Mouse (Mus musculus) Patski (cell line): ENCODE measurements around the gene Gm45234. TPM values are rescaled to one million over a fixed set of nuclear protein-coding genes. Genes with fewer than 3 reads are reported as not detected.

Experiments
- ATAC-seq: fragments of 100-300 bp; one replicate; pipeline ENCODE4 v1.8.0; 2021
- CTCF ChIA-PET: fragments of 350-600 bp; sonication (Branson Sonifier 250); formaldehyde crosslinking; loops from one replicate; lab custom pipeline; 2022; ENCODE audit warnings: inconsistent platforms; lab: Charles Lee
- POLR2A ChIA-PET: fragments of 350-600 bp; sonication (Branson Sonifier 250); formaldehyde crosslinking; loops from one replicate; lab custom pipeline; 2022; ENCODE audit warnings: antibody characterized with exemption, inconsistent platforms; lab: Charles Lee
- DNase-seq: peaks from one replicate; pipeline ENCODE4 v3.0.0-alpha.2; 2011; ENCODE audit warnings: low read depth, low spot score
- H3K27me3 ChIP-seq: fragments of 371-371 bp; one replicate; pipeline ENCODE4 v1.5.1; 2021
- CTCF ChIP-seq: fragments of 100-300 bp; IDR thresholded peaks from one replicate; pipeline ENCODE4 v1.5.1; 2021
- in situ Hi-C: fragments of 300-500 bp; cut with MboI; formaldehyde crosslinking; loops from 3 replicates; pipeline ENCODE4 v1.11.1; 2018; ENCODE audit warnings: low pct_unique_long_range_greater_than_20kb, mixed read lengths
- polyA plus RNA-seq: library from polyadenylated mRNA; unstranded; gene quantifications from one replicate; pipeline ENCODE4 v1.2.3, GENCODE M21; 2021

Gene Gm45234
- polyA plus RNA-seq, 1 experiment from 2014 or later = 0.82 TPM

GRCm38 (mm10) chr6:124741842-124742241, 14.0 kb downstream of the Gm45234 start:
- ChIA-PET POLR2A (interaction anchor here (0.8 to 2.5 kb wide), 5 partner anchors 10 to 73 kb away, joined by 3 to 15 read pairs (median 4); partner anchors contain the start of genes Atn1 and Tpi1), CTCF (interaction anchor here (0.6 to 2.2 kb wide), 6 partner anchors 11 to 100 kb away, joined by 3 to 12 read pairs (median 6); no protein-coding TSS in a partner anchor)
- H3K27me3 ChIP-seq = no peaks in the 10 kb centered on the region
- DNase-seq (no peak), ATAC-seq (no peak)
- TF ChIP-seq CTCF = no peak
- in situ Hi-C loops = no loop called here

GRCm38 (mm10) chr6:124740888-124741761, 14.7 kb downstream of the Gm45234 start, which contains the start of gene Grcc10:
TSS of gene Grcc10 (minus strand) at chr6:124741374.
- H3K27me3 ChIP-seq = no peaks in the 10 kb centered on the region
- peak; percentile 74 for ATAC-seq
- ChIA-PET CTCF (interaction anchor here (0.6 to 2.2 kb wide), 7 partner anchors 12 to 99 kb away, joined by 3 to 12 read pairs (median 5); no protein-coding TSS in a partner anchor), POLR2A (interaction anchor here (0.8 to 2.5 kb wide), 5 partner anchors 10 to 24 kb away, joined by 3 to 15 read pairs (median 6); partner anchors contain the start of gene Atn1)
- in situ Hi-C loops = no loop called here
- no peak for TF ChIP-seq CTCF
- DNase-seq = peak; percentile 86

- ChIA-PET POLR2A (interaction anchor here (1.4 to 2.5 kb wide), 5 partner anchors 9 to 25 kb away, joined by 4 to 15 read pairs (median 6); partner anchors contain the start of gene Atn1), CTCF (interaction anchor here (0.7 to 2.2 kb wide), 7 partner anchors 18 to 99 kb away, joined by 3 to 8 read pairs (median 5); no protein-coding TSS in a partner anchor)
- ATAC-seq (peak; percentile 34), DNase-seq (no peak)
- no peaks in the 10 kb centered on the region for H3K27me3 ChIP-seq
- in situ Hi-C loops = no loop called here
- TF ChIP-seq CTCF = no peak
Observed at GRCm38 (mm10) chr6:124740211-124740887, 15.5 kb downstream of the Gm45234 start.

- ChIA-PET CTCF (interaction anchor here (0.7 to 2.1 kb wide), 5 partner anchors 19 to 98 kb away, joined by 3 to 6 read pairs (median 4); no protein-coding TSS in a partner anchor), POLR2A (interaction anchor here (1.4 to 2.5 kb wide), 4 partner anchors 18 to 24 kb away, joined by 4 to 15 read pairs (median 7); partner anchors contain the start of gene Atn1)
- no peaks in the 10 kb centered on the region for H3K27me3 ChIP-seq
- in situ Hi-C loops = loop anchor here (5.0 kb wide), 1 partner anchor 97 kb away; no protein-coding TSS in a partner anchor
- ATAC-seq (no peak), DNase-seq (no peak)
- TF ChIP-seq CTCF = no peak
Observed at GRCm38 (mm10) chr6:124739231-124739796, 16.5 kb downstream of the Gm45234 start.

- no peak for TF ChIP-seq CTCF
- POLR2A ChIA-PET = interaction anchor here (2.0 kb wide), 1 partner anchor 21 kb away, joined by 6 read pairs; no protein-coding TSS in a partner anchor
- CTCF ChIA-PET = interaction anchor here (0.8 to 2.1 kb wide), 2 partner anchors 20 to 22 kb away, joined by 3 to 6 read pairs; no protein-coding TSS in a partner anchor
- no peaks in the 10 kb centered on the region for H3K27me3 ChIP-seq
- in situ Hi-C loops = loop anchor here (5.0 kb wide), 1 partner anchor 96 kb away; no protein-coding TSS in a partner anchor
- no peak for ATAC-seq
- no peak for DNase-seq
Observed at GRCm38 (mm10) chr6:124738511-124739023, 17.3 kb downstream of the Gm45234 start, which contains the start of gene Ptpn6. TSS of gene Ptpn6 (minus strand) at chr6:124738714.

GRCm38 (mm10) chr6:124737040-124737439, 18.8 kb downstream of the Gm45234 start:
- no peaks in the 10 kb centered on the region for H3K27me3 ChIP-seq
- POLR2A ChIA-PET = no interaction called here
- ATAC-seq = no peak
- no peak for TF ChIP-seq CTCF
- in situ Hi-C loops = loop anchor here (5.0 kb wide), 1 partner anchor 95 kb away; no protein-coding TSS in a partner anchor
- CTCF ChIA-PET = no interaction called here
- no peak for DNase-seq

- ATAC-seq (no peak), DNase-seq (no peak)
- in situ Hi-C loops = no loop called here
- ChIA-PET POLR2A (no interaction called here), CTCF (no interaction called here)
- no peaks in the 10 kb centered on the region for H3K27me3 ChIP-seq
- no peak for TF ChIP-seq CTCF
Observed at GRCm38 (mm10) chr6:124734417-124734816, 21.4 kb downstream of the Gm45234 start.

- H3K27me3 ChIP-seq = no peaks in the 10 kb centered on the region
- ChIA-PET POLR2A (no interaction called here), CTCF (no interaction called here)
- in situ Hi-C loops = no loop called here
- no peak for DNase-seq
- TF ChIP-seq CTCF = no peak
- ATAC-seq = no peak
Observed at GRCm38 (mm10) chr6:124732476-124733370, 23.1 kb downstream of the Gm45234 start.
